Mouse (Mus musculus) forebrain, embryonic 11.5 days (tissue): ENCODE results near the gene C77080. TPM values are rescaled to one million over a fixed set of nuclear protein-coding genes. Genes with fewer than 3 reads are reported as not detected.
A peak's percentile ranks its signal among the peaks of the same experiment; 100 is the strongest.

Experiments
- ATAC-seq: fragments of 200-750 bp; cut with Nextera tagmentation; replicated peaks from 2 replicates; pipeline ENCODE4 v1.8.0; 2017; ENCODE audit warnings: moderate TSS enrichment; ENCODE audit not compliant: low FRiP score
- DNase-seq: peaks from one replicate; pipeline ENCODE4 v3.0.0-alpha.2; 2017; ENCODE audit warnings: low spot score
- H3K27ac ChIP-seq: fragments of 300-500 bp; sonication (generic); 2 replicates; pipeline ENCODE4 v1.5.1; 2014; ENCODE audit warnings: low read depth, low read length
- H3K27me3 ChIP-seq: fragments of 300-500 bp; sonication (generic); 2 replicates; pipeline ENCODE4 v1.6.1; 2014; ENCODE audit warnings: mild to moderate bottlenecking, low read length, mixed read lengths; ENCODE audit not compliant: control insufficient read depth, insufficient read depth
- H3K36me3 ChIP-seq: fragments of 300-500 bp; sonication (generic); 2 replicates; pipeline ENCODE4 v1.6.1; 2014; ENCODE audit warnings: mild to moderate bottlenecking, low read length, moderate library complexity, mixed read lengths; ENCODE audit not compliant: control insufficient read depth, insufficient read depth
- H3K4me1 ChIP-seq: fragments of 300-500 bp; sonication (generic); replicated peaks from 2 replicates; pipeline ENCODE4 v1.6.1; 2014; ENCODE audit warnings: low read length, mixed read lengths; ENCODE audit not compliant: control insufficient read depth, insufficient read depth
- H3K4me2 ChIP-seq: fragments of 300-500 bp; sonication (generic); 2 replicates; pipeline ENCODE4 v1.6.1; 2014; ENCODE audit warnings: low read depth, mild to moderate bottlenecking, low read length, moderate library complexity, mixed read lengths; ENCODE audit not compliant: severe bottlenecking
- H3K4me3 ChIP-seq: fragments of 300-500 bp; sonication (generic); 2 replicates; pipeline ENCODE4 v1.5.1; 2014; ENCODE audit warnings: low read depth, low read length
- H3K9ac ChIP-seq: fragments of 300-500 bp; sonication (generic); 2 replicates; pipeline ENCODE4 v1.6.1; 2014; ENCODE audit warnings: low read length
- H3K9me3 ChIP-seq: fragments of 300-500 bp; sonication (generic); 2 replicates; pipeline ENCODE4 v1.6.1; 2016; ENCODE audit warnings: low read length, mixed read lengths; ENCODE audit not compliant: control insufficient read depth
- WGBS: fragments of 180-500 bp; shearing (Covaris S2); extraction: QIAGEN DNeasy Blood & Tissue Kit; methylation state at CpG from one replicate; pipeline ENCODE4 v1.1.7; 2014; 5-methylcytosine and 5-hydroxymethylcytosine counted together
- polyA plus RNA-seq: library from polyadenylated mRNA; unstranded; fragments of >200 nt; fragmentation: Nextera tagmentation; extraction: Ambion mirVana; gene quantifications from 2 replicates; pipeline ENCODE4 v1.2.1, GENCODE M21; 2014

The C77080 gene
- polyA plus RNA-seq, 1 experiment from 2014 or later, result 4.7 TPM

DNA sequence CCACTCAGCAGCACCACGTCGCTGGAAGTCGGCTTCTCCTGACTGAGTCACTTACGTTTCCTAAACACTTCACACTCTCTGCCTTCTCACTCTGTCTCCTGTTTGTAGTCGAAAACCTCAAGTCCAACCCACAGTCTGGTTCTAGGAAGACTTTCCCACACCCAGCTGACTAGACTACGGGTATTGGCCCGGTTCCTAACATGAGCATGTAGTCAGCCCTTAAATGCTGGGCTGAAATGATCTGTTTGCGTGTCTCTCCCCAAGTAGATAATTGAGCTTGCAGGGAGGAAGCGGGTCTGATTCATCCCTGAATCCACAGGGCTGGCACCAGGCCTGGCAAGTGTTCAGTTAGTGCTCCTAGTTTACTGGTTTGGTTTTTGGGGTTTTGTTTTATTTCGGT is 56.5 kb downstream of the C77080 start:
- 95% methylated on average over 10 of the region's 10 CpGs for WGBS

DNA sequence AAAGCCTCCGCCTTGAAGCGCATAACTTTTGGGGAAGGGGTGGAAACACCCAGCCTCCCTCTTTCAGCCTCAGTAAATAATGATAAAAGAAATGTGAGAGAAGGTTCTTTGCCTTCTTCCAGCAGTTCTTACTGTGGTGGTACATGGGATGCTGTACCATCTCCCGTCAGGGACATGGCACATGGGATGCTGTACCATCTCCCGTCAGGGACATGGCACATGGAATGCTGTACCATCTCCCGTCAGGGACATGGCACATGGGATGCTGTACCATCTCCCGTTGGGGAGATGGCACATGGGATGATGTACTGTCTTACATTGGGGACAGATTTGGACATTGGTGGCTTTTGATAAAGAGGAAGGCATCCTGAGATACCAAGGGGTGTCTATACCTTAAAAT is 63.7 kb downstream of the C77080 start:
- H3K9ac ChIP-seq, result no peak overlapping the region
- H3K36me3 ChIP-seq, result peaks cover 14% of the 10 kb centered on the region
- DNase-seq (no peak), ATAC-seq (no peak)
- H3K4me1 ChIP-seq, result no peaks in the 10 kb centered on the region
- no peaks in the 10 kb centered on the region for H3K27me3 ChIP-seq
- H3K27ac ChIP-seq, result no peak overlapping the region
- no peaks in the 10 kb centered on the region for H3K9me3 ChIP-seq
- no peak overlapping the region for H3K4me3 ChIP-seq
- WGBS, result 95% methylated on average over 6 of the region's 6 CpGs
- H3K4me2 ChIP-seq, result no peak overlapping the region

More for the DNA sequence above, 56.5 kb downstream of the C77080 start:
- Histone ChIP-seq H3K27ac (no peak overlapping the region), H3K4me2 (no peak overlapping the region), H3K9ac (no peak overlapping the region), H3K36me3 (peaks cover 9% of the 10 kb centered on the region; the same call in 1 of the 2 replicates), H3K27me3 (no peaks in the 10 kb centered on the region), H3K4me1 (no peaks in the 10 kb centered on the region), H3K4me3 (no peak overlapping the region), H3K9me3 (no peaks in the 10 kb centered on the region)
- no peak for ATAC-seq
- DNase-seq, result no peak

DNA sequence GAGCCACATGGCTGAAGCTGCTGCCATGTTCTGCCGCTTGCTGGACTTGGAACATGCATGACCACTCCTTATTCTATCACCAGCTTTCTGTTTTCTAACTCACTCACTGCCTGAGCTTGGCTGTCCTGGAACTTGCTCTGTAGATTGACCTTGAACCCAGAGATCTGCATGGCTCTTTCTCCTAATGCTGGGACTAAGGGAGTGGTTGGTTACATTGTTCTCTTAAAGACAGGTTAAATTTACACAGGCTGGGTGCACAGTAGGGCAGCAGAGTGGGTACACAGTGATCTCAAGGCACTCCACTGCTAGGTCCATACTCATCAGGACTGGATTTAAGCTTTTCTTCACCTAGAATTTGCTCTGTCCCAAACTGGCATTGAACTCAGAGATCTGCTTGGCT is 66.9 kb downstream of the C77080 start:
- Histone ChIP-seq H3K27ac (no peak overlapping the region), H3K27me3 (no peaks in the 10 kb centered on the region), H3K36me3 (peaks cover 14% of the 10 kb centered on the region), H3K4me2 (no peak overlapping the region), H3K9me3 (no peaks in the 10 kb centered on the region), H3K4me1 (peaks cover 5% of the 10 kb centered on the region), H3K9ac (no peak overlapping the region), H3K4me3 (no peak overlapping the region)
- no peak for DNase-seq
- ATAC-seq, result no peak
- WGBS, result 92% methylated on average over 1 of the region's 1 CpGs

DNA sequence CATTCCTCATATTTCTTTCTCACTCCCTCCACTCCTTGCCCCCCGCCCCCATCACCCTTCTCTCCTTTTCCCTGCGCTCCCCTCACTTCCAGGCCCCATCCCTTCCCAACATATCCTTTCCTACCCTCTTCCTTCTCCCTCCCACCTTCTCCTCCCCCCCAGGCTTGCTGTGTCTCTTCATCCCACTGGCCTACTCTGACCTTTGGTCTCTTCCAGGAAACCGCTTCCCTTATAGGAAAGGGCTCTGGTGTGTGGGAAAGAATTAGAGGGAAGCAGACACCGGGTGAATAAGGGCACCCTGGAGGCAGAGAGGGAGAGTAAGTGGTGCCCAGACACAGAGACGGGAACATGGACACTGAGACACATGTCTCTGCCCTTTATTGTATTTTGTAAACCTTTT is 69.5 kb downstream of the C77080 start:
- ATAC-seq (no peak), DNase-seq (no peak)
- H3K4me2 ChIP-seq, result no peak overlapping the region
- no peaks in the 10 kb centered on the region for H3K9me3 ChIP-seq
- H3K9ac ChIP-seq, result no peak overlapping the region
- H3K27me3 ChIP-seq, result no peaks in the 10 kb centered on the region
- no peaks in the 10 kb centered on the region; the same call in 1 of the 2 replicates for H3K36me3 ChIP-seq
- WGBS, result 75% methylated on average over 5 of the region's 5 CpGs
- no peak overlapping the region for H3K4me3 ChIP-seq
- no peak overlapping the region for H3K27ac ChIP-seq
- H3K4me1 ChIP-seq, result peaks cover 5% of the 10 kb centered on the region

DNA sequence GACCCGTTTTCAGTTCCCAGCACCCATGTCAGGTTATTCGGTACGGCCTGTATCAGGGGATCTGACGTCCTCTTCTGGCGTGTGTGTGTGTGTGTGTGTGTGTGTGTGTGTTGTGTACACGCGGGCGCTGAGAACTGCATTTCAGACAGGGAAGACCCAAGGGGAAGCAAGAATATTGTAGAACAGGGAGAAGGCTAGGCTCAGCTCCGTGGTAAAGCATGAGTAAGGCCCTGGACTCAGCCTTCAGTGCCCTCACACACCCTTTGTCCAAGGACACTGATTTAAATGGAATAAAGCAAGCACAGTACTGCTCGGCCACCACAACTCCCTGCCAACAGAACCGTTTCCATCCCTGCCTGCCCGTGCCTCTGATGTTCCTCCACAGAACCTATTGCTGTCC is 70.7 kb downstream of the C77080 start:
- Histone ChIP-seq H3K9me3 (no peaks in the 10 kb centered on the region), H3K27ac (no peak overlapping the region), H3K4me3 (peak overlapping the region; percentile 92), H3K4me2 (peak overlapping the region; percentile 80), H3K36me3 (no peaks in the 10 kb centered on the region), H3K9ac (peak overlapping the region; percentile 81), H3K27me3 (no peaks in the 10 kb centered on the region), H3K4me1 (peaks cover 5% of the 10 kb centered on the region)
- WGBS, result 4% methylated on average over 12 of the region's 12 CpGs
- ATAC-seq (no peak), DNase-seq (peak; percentile 56)

DNA sequence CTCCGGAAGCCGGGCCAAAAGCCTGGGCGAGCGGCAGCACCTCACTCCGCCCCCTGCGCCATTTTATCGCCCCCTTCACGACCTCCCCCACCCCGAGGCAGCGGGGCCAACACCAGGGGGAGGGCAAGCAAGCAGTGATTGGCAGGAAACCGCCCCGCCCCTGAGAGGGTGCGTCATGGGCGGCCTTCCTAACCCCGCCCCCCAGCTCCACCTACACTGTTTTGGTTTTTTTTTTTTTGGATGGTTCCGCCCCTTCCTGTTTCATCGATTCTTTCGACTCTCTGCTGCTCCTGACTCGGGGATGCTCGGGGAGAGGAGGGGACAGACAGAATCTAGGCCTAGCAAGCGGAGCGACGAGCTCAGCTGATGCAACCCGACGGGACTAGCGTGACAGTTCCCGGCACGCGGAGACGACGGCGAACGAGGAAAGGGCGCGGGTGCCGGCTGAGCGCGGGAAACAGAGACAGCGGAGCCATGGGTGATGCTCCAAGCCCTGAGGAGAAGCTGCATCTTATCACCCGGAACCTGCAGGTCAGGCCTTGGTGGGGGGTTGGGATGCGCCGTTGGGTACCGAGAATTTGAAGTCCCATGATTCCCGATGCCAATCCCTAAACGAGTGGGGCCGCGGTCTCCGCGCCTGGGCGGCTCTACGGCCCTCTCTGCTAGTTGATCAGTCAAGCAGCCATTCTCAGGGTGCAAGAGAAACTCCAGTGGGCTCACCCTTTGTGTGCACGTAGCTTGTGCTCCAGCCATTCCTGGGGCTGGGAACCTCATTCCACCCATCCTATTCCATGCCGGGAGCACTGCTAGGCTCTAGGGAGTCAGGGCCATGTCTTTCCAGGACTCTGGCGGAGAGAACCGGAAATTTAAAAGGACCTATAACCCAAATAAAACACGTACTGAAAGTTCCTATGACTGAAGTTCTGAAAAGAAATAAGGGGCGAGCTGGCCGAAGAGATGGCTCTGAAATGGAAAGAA is 71.4 kb downstream of the C77080 start, which contains the start of the genes S100pbp and Yars:
Gene S100pbp, minus strand, starts transcription at position 186 of the 978 bp plus-strand sequence.
Gene Yars, plus strand, starts transcription at position 219 of the 978 bp plus-strand sequence.
- Histone ChIP-seq H3K27me3 (no peaks in the 10 kb centered on the region), H3K9ac (peak within 1 kb of the TSS; percentile 87), H3K27ac (peak within 1 kb of the TSS; percentile 85), H3K4me2 (peak within 1 kb of the TSS; percentile 80), H3K36me3 (no peaks in the 10 kb centered on the region), H3K4me3 (peak within 1 kb of the TSS; percentile 92), H3K4me1 (peaks cover 5% of the 10 kb centered on the region), H3K9me3 (no peaks in the 10 kb centered on the region)
- WGBS, result under 1% methylated on average over 52 of the region's 58 CpGs
- DNase-seq (peak; percentile 99), ATAC-seq (peak; percentile 84)

DNA sequence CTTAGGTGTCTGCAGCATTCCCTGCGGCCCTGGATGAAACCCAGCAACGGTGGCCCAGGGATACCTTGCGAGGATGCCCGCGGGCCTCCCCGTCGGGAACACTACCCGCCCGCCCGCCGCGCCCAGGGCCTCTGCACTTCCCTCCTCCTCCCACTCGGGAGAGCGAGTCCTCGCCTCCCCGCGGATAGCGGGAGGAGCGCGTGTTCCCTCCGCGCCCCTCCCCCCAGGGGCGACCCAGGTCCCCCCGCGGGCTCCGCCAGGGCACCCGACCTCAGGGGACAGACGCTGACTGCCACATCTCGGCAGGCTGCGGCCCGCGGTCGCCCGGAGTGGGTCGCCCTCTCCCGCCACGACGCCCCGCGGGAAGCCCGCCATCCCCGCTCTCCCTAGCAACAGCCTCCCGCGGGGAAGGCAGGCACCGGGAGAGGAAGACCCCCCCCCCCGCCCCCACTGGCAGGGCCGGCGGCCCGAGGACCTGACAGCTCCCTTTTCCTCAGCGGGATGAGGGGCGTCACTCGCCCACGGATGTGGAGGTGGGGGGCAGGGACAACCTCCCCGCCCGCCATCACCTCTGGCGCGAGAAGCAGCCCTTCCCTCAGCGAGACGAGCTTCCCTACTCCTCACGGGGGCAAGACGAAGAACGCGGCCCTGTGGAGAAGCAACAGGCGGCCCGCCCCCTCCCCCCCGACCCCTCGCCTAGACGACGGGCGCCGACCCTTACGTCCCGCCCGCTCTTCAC is 72.2 kb downstream of the C77080 start:
- H3K4me3 ChIP-seq, result peak overlapping the region; percentile 92
- no peak for DNase-seq
- ATAC-seq, result peak; percentile 35
- WGBS, result under 1% methylated on average over 57 of the region's 74 CpGs
- H3K4me1 ChIP-seq, result peaks cover 5% of the 10 kb centered on the region
- H3K36me3 ChIP-seq, result no peaks in the 10 kb centered on the region
- H3K4me2 ChIP-seq, result peak overlapping the region; percentile 72
- peak overlapping the region; percentile 85 for H3K27ac ChIP-seq
- peak overlapping the region; percentile 87 for H3K9ac ChIP-seq
- H3K27me3 ChIP-seq, result no peaks in the 10 kb centered on the region
- no peaks in the 10 kb centered on the region for H3K9me3 ChIP-seq

DNA sequence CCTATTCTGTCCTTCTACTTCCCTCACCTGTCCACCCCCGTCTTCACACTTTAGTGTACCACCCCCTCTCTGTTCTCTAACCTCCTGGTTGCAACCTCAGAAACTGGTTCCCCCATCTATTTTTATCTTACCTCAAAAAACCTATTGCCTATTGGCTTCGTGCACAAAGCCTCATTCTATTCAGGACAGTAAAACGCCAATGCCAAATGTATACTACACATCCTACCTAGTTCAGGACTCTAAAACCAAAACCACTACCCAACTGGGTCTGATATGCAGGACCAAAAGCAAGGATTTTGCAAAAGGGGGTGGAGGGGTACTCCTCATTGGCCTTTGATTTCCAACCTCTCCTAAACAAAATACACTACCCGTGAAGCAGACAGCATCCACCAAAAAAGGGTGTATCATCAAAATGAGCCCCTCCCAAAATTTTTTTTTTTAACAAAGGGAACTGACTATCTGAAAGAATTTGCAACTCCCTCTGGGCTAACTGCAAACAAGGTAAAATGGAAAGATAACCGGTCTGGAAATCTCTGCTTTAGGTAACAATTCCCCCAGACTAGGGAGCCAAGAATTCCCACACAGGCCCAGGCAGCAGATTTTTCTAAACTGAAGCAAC is 73.1 kb downstream of the C77080 start:
- ATAC-seq (no peak), DNase-seq (no peak)
- no peaks in the 10 kb centered on the region for H3K27me3 ChIP-seq
- H3K9me3 ChIP-seq, result no peaks in the 10 kb centered on the region
- H3K36me3 ChIP-seq, result no peaks in the 10 kb centered on the region
- H3K4me2 ChIP-seq, result peak overlapping the region; percentile 72
- H3K4me3 ChIP-seq, result peak overlapping the region; percentile 92
- H3K9ac ChIP-seq, result peak overlapping the region; percentile 87
- peak overlapping the region; percentile 85; the same call in 1 of the 2 replicates for H3K27ac ChIP-seq
- H3K4me1 ChIP-seq, result peaks cover 5% of the 10 kb centered on the region
- WGBS, result 46% methylated on average over 5 of the region's 5 CpGs
